Mouse (Mus musculus) kidney, postnatal 0 days (tissue): ENCODE data around the gene Smdt1. TPM values are rescaled to one million over a fixed set of nuclear protein-coding genes. Genes with fewer than 3 reads are reported as not detected.
"Not testable (repeated sequence)": the region's sequence is repeated elsewhere in the genome, so short reads cannot be mapped to it uniquely, and the experiment has no call there.

Source experiments
- ATAC-seq: fragments of 200-750 bp; cut with Nextera tagmentation; replicated peaks from 2 replicates; pipeline ENCODE4 v1.8.0; 2017; ENCODE audit warnings: low read depth, moderate number of reproducible peaks, moderate TSS enrichment, moderate library complexity; ENCODE audit not compliant: low FRiP score
- DNase-seq: peaks from one replicate; pipeline ENCODE4 v3.0.0-alpha.2; 2016; ENCODE audit warnings: low spot score
- H3K27ac ChIP-seq: fragments of 300-500 bp; sonication (generic); 2 replicates; pipeline ENCODE4 v1.5.1; 2014; ENCODE audit warnings: mild to moderate bottlenecking
- H3K27me3 ChIP-seq: fragments of 300-500 bp; sonication (generic); 2 replicates; pipeline ENCODE4 v1.6.1; 2014; ENCODE audit warnings: low read length, mixed read lengths; ENCODE audit not compliant: insufficient read depth
- H3K36me3 ChIP-seq: fragments of 300-500 bp; sonication (generic); 2 replicates; pipeline ENCODE4 v1.6.1; 2014; ENCODE audit warnings: low read length, mixed read lengths; ENCODE audit not compliant: insufficient read depth
- H3K4me1 ChIP-seq: fragments of 300-500 bp; sonication (generic); replicated peaks from 2 replicates; pipeline ENCODE4 v1.6.1; 2014; ENCODE audit warnings: antibody characterized with exemption, low read length, mixed read lengths; ENCODE audit not compliant: insufficient read depth
- H3K4me2 ChIP-seq: fragments of 300-500 bp; sonication (generic); 2 replicates; pipeline ENCODE4 v1.6.1; 2014; ENCODE audit warnings: mild to moderate bottlenecking, low read length, moderate library complexity, mixed read lengths
- H3K4me3 ChIP-seq: fragments of 300-500 bp; sonication (generic); replicated peaks from 2 replicates; pipeline ENCODE4 v1.5.1; 2014; ENCODE audit warnings: low read depth, low read length
- H3K9ac ChIP-seq: fragments of 300-500 bp; sonication (generic); 2 replicates; pipeline ENCODE4 v1.6.1; 2014; ENCODE audit warnings: low read depth, low read length
- H3K9me3 ChIP-seq: fragments of 300-500 bp; sonication (generic); replicated peaks from 2 replicates; pipeline ENCODE4 v1.6.1; 2016; ENCODE audit warnings: low read length, inconsistent platforms, mixed read lengths
- WGBS: fragments of 180-500 bp; shearing (Covaris S2); extraction: QIAGEN DNeasy Blood & Tissue Kit; methylation state at CpG from one replicate; pipeline ENCODE4 v1.1.7; 2014; 5-methylcytosine and 5-hydroxymethylcytosine counted together
- microRNA-seq: library from miRNA; unstranded; fragments of <30 nt; microRNA quantifications from one replicate; pipeline ENCODE4, GENCODE M21; 2016
- polyA plus RNA-seq: library from polyadenylated mRNA; unstranded; fragments of >200 nt; fragmentation: Nextera tagmentation; extraction: Ambion mirVana; gene quantifications from 2 replicates; pipeline ENCODE4 v1.2.1, GENCODE M21; 2015

The Smdt1 gene
- polyA plus RNA-seq, 1 experiment from 2014 or later: 375 TPM

- H3K27me3 ChIP-seq, H3K4me1 ChIP-seq, H3K4me3 ChIP-seq, H3K9ac ChIP-seq, ATAC-seq, H3K4me2 ChIP-seq, DNase-seq, H3K9me3 ChIP-seq, H3K27ac ChIP-seq, H3K36me3 ChIP-seq: not testable (repeated sequence)
- 88% methylated on average over 3 of the region's 3 CpGs for WGBS
Observed at GRCm38 (mm10) chr15:82395955-82396354, 57.2 kb downstream of the Smdt1 start.

Small RNAs within 50 kb of the gene (microRNA-seq; reads per million reads assigned to microRNA genes)
- not detected for gene Mir7684

Other genes starting within 250 kb of the Smdt1 start
- 10.7 and 11.9 TPM in 2 replicates for gene Ccdc134, start 211.0 kb upstream of the Smdt1 start, polyA plus RNA-seq
- 89.0 and 98.5 TPM in 2 replicates for gene Srebf2, start 191.8 kb upstream of the Smdt1 start, polyA plus RNA-seq
- gene Shisa8, start 126.1 kb upstream of the Smdt1 start, polyA plus RNA-seq: 0.66 and 0.96 TPM in 2 replicates
- 0.09 TPM in 1 of 2 replicates, not detected in the other for gene Tnfrsf13c, start 114.6 kb upstream of the Smdt1 start, polyA plus RNA-seq
- 45.0 and 46.4 TPM in 2 replicates for gene Cenpm, start 94.2 kb upstream of the Smdt1 start, polyA plus RNA-seq
- not detected in 2 replicates for gene 1500009C09Rik, start 86.6 kb upstream of the Smdt1 start, polyA plus RNA-seq
- 4.2 and 4.8 TPM in 2 replicates for gene Sept3, start 64.1 kb upstream of the Smdt1 start, polyA plus RNA-seq
- gene Wbp2nl, start 40.0 kb upstream of the Smdt1 start, polyA plus RNA-seq: 0.11 and 0.31 TPM in 2 replicates
- 95.0 and 101 TPM in 2 replicates for gene Naga, start within 50 bp of the Smdt1 start, polyA plus RNA-seq
- 7.4 and 8.4 TPM in 2 replicates for gene Pheta2, start within 50 bp of the Smdt1 start, polyA plus RNA-seq
- 793 and 923 TPM in 2 replicates for gene Ndufa6, start 15.4 kb downstream of the Smdt1 start, polyA plus RNA-seq
- 12.8 and 16.7 TPM in 2 replicates for gene Cyp2d22, start 41.3 kb downstream of the Smdt1 start, polyA plus RNA-seq
- gene Cyp2d11, start 55.1 kb downstream of the Smdt1 start, polyA plus RNA-seq: not detected in 2 replicates
- 0.12 TPM in 1 of 2 replicates, not detected in the other for gene Cyp2d10, start 68.2 kb downstream of the Smdt1 start, polyA plus RNA-seq
- 0.54 TPM in 1 of 2 replicates, not detected in the other for gene Cyp2d9, start 94.5 kb downstream of the Smdt1 start, polyA plus RNA-seq
- 0.21 TPM in 1 of 2 replicates, not detected in the other for gene Cyp2d12, start 216.1 kb downstream of the Smdt1 start, polyA plus RNA-seq